Mouse (Mus musculus) neural tube, embryonic 13.5 days (tissue): ENCODE data around the gene Ap5s1. TPM values are rescaled to one million over a fixed set of nuclear protein-coding genes. Genes with fewer than 3 reads are reported as not detected.

Experiments
- ATAC-seq: fragments of 200-750 bp; cut with Nextera tagmentation; 2 replicates; pipeline ENCODE4 v1.8.0; 2017; ENCODE audit warnings: low read depth, mild to moderate bottlenecking, moderate TSS enrichment, moderate library complexity
- H3K27ac ChIP-seq: fragments of 300-500 bp; sonication (generic); replicated peaks from 2 replicates; pipeline ENCODE4 v1.5.1; 2015; ENCODE audit warnings: moderate library complexity, mild to moderate bottlenecking, inconsistent platforms
- H3K27me3 ChIP-seq: fragments of 300-500 bp; sonication (generic); 2 replicates; pipeline ENCODE4 v1.6.1; 2015; ENCODE audit warnings: mild to moderate bottlenecking, inconsistent platforms
- H3K36me3 ChIP-seq: fragments of 300-500 bp; sonication (generic); 2 replicates; pipeline ENCODE4 v1.6.1; 2015; ENCODE audit warnings: mild to moderate bottlenecking, inconsistent platforms
- H3K4me1 ChIP-seq: fragments of 300-500 bp; sonication (generic); replicated peaks from 2 replicates; pipeline ENCODE4 v1.6.1; 2015; ENCODE audit warnings: inconsistent platforms
- H3K4me2 ChIP-seq: fragments of 300-500 bp; sonication (generic); 2 replicates; pipeline ENCODE4 v1.6.1; 2015; ENCODE audit warnings: inconsistent platforms, mild to moderate bottlenecking, moderate library complexity
- H3K4me3 ChIP-seq: fragments of 300-500 bp; sonication (generic); 2 replicates; pipeline ENCODE4 v1.5.1; 2015; ENCODE audit warnings: mild to moderate bottlenecking, inconsistent platforms
- H3K9ac ChIP-seq: fragments of 300-500 bp; sonication (generic); 2 replicates; pipeline ENCODE4 v1.6.1; 2015; ENCODE audit warnings: moderate library complexity, mild to moderate bottlenecking, inconsistent platforms
- H3K9me3 ChIP-seq: fragments of 300-500 bp; sonication (generic); 2 replicates; pipeline ENCODE4 v1.6.1; 2016; ENCODE audit warnings: inconsistent platforms
- WGBS: fragments of 180-500 bp; shearing (Covaris S2); methylation state at CpG from one replicate; pipeline ENCODE4 v1.1.7; 2015; 5-methylcytosine and 5-hydroxymethylcytosine counted together
- polyA plus RNA-seq: library from polyadenylated mRNA; unstranded; fragments of >200 nt; fragmentation: Nextera tagmentation; extraction: Ambion mirVana; gene quantifications from 2 replicates; pipeline ENCODE4 v1.2.1, GENCODE M21; 2015

Gene Ap5s1
- polyA plus RNA-seq, 1 experiment from 2014 or later, result 39.7 TPM

DNA sequence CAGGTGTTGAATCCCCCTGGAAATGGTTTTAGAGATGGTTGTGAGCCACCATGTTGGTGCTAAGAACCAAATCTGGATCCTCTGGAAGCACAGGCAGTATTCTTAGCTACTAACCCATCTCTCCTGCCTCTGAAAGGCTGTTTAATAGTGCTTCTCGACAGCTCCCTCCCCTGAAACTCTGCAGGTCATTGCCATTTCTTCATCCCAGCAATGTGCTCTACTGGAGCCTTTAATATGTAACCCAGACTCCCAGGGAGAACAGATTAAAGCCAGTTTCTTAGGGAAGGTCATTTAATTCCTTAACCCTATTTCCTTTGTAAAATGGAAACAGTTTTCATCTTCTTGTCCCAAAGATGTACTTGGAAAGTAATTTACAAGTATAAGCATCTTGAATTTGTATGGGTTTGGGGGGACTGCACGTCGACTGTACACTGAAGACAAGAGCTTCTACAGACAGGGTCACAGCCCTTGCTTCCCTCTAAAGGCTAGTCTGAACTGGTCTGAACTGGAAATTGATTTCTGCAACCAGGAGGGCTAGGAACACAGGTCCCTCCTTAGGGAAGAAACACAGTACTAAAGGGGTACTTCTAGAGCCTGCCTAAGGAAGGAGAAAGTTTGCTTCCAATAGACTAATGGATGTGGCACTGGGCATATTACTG is 31.5 kb upstream of the Ap5s1 start:
- Histone ChIP-seq H3K4me3 (no peak overlapping the region), H3K27ac (no peak overlapping the region), H3K27me3 (peaks cover 34% of the 10 kb centered on the region), H3K9ac (no peak overlapping the region), H3K4me1 (peaks cover 70% of the 10 kb centered on the region), H3K9me3 (no peaks in the 10 kb centered on the region), H3K36me3 (peaks cover 8% of the 10 kb centered on the region), H3K4me2 (no peak overlapping the region)
- 69% methylated on average over 3 of the region's 3 CpGs for WGBS
- ATAC-seq, result no peak

DNA sequence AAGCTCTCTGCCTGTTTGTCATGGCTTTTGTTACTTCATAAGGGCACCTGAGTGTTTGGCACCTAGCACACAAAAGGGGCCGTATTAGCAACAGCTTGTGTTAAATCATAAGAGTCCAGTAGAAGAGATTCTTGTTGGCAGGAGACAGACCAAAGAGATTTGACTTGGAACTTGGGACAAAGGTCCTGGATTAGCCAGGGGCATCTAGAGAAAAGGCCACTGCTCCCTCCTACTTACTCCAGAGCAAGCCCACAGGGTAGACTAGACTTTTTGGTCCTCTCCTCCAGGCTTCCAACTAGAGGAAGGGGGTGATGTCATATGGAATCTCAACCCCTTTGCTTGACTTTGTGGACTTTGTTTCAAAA is 31.0 kb upstream of the Ap5s1 start:
- Histone ChIP-seq H3K4me1 (peaks cover 67% of the 10 kb centered on the region), H3K4me3 (no peak overlapping the region), H3K27ac (no peak overlapping the region), H3K27me3 (peaks cover 29% of the 10 kb centered on the region), H3K36me3 (peaks cover 8% of the 10 kb centered on the region), H3K9me3 (no peaks in the 10 kb centered on the region), H3K9ac (no peak overlapping the region), H3K4me2 (peak overlapping the region; percentile 87; the same call in 1 of the 2 replicates)
- no peak for ATAC-seq
- WGBS, result 100% methylated on average over 1 of the region's 1 CpGs

DNA sequence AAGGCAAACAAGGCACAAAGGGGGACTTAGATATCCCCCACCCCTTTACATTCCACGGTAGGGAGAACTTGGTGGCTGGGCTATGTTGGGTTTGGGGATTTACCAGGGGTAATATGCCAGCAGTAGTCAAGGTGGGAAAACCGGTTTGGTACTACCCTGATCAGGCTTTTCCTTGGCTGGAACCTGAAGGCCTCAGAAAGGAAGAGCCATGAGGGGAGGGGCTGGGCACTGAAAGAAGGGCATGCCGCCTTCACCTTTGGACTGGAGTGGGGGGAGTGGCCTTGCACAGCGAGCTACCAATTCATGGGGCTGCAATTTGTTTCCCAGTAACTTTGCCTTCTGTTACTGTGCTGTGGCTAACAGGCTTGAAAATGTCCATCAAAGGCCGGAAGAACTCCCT is 30.4 kb upstream of the Ap5s1 start:
- Histone ChIP-seq H3K27me3 (peaks cover 23% of the 10 kb centered on the region), H3K9me3 (no peaks in the 10 kb centered on the region), H3K27ac (0 out of 2 replicates have a peak overlapping the region, but pooled peaks have one; percentile 18), H3K4me2 (peak overlapping the region; percentile 87), H3K4me3 (peak overlapping the region; percentile 93; the same call in 1 of the 2 replicates), H3K9ac (peak overlapping the region; percentile 92), H3K36me3 (peaks cover 8% of the 10 kb centered on the region), H3K4me1 (peaks cover 62% of the 10 kb centered on the region)
- ATAC-seq, result no peak
- WGBS, result 57% methylated on average over 5 of the region's 5 CpGs

DNA sequence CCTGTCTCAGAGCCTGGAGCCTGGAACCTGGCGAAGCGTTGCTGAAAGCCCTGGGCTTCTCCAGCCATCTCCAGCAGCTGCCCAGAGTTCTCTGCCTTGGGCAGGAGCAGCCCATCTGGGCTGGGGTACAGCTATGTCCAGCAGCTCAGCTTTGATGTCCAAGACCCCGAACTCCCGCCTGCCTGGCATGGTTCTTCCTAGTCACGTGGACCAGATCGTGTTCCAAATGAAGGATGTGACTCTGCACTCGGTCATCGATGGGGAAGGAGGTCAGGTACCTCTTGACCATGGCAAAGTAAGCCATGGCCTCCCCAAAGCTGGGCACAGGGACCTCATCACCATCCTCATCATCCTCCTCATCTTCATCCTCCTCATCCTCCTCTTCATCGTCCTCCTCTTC is 28.9 kb upstream of the Ap5s1 start:
- Histone ChIP-seq H3K36me3 (peaks cover 8% of the 10 kb centered on the region), H3K4me3 (peak overlapping the region; percentile 93), H3K27me3 (peaks cover 9% of the 10 kb centered on the region), H3K9me3 (no peaks in the 10 kb centered on the region), H3K27ac (peak overlapping the region; percentile 49), H3K4me1 (peaks cover 58% of the 10 kb centered on the region), H3K4me2 (peak overlapping the region; percentile 87), H3K9ac (peak overlapping the region; percentile 92)
- ATAC-seq, result no peak
- 84% methylated on average over 9 of the region's 9 CpGs for WGBS

DNA sequence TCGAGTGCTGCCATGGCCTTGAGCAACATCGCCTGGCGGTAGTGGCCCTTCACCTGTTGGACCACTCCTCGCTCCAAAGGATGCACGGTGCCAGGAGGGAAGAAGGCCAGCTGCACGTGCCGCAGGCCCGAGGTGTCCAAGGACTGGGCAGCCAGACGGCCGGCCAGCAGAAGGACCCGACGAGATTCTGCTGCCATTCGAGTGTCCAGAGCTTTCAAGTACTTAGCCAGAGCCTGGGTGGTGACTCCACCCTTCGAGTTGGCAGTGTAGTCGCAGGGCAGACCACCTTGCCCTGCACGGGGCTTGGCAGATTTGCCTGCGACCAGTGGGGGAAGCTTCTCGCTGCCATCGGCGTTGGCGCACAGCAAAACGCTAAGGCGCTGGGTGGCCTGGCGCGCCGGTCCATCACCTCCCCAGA is 28.0 kb upstream of the Ap5s1 start:
- Histone ChIP-seq H3K4me2 (peak overlapping the region; percentile 87), H3K4me1 (peaks cover 53% of the 10 kb centered on the region), H3K4me3 (peak overlapping the region; percentile 93), H3K9me3 (no peaks in the 10 kb centered on the region), H3K27ac (peak overlapping the region; percentile 96), H3K27me3 (no peaks in the 10 kb centered on the region), H3K9ac (peak overlapping the region; percentile 92), H3K36me3 (peaks cover 8% of the 10 kb centered on the region)
- 22% methylated on average over 26 of the region's 26 CpGs for WGBS
- ATAC-seq, result peak; percentile 2; the same call in 1 of the 2 replicates

DNA sequence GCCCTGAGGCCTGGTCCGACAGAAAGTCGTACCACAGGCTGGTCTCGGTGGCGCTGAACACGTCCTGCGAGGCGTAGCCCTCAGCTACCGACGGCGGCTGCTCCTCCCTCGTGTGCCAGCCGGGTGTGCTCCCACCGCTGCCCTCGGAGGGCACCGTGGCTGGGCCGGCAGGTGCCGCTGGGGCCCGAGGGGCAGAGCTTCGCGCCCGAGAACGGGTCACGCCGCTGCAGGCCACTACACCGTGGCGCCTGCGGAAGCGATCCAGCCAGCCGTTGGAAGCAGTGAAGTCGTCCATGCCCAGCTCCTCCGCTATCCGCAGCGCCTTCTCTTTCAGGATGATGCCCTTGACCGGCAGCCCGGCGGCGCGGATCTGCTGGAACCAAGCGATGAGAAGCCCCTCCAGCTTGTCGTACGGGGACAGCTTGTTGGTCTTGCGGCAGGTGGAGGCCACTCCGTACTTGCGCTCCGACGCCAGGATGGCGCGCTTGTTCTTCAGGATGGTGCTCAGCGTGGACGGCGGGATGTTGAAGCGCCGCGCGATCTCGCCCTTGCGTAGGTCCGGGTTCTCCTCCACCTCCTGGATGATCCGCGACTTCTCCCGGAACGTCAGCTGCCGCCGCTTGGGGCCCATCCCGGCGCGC is 27.5 kb upstream of the Ap5s1 start:
- H3K4me3 ChIP-seq, result peak overlapping the region; percentile 93
- peak; percentile 64 for ATAC-seq
- H3K9me3 ChIP-seq, result no peaks in the 10 kb centered on the region
- WGBS, result under 1% methylated on average over 63 of the region's 67 CpGs
- peak overlapping the region; percentile 87 for H3K4me2 ChIP-seq
- no peaks in the 10 kb centered on the region for H3K27me3 ChIP-seq
- peaks cover 8% of the 10 kb centered on the region for H3K36me3 ChIP-seq
- peak overlapping the region; percentile 92 for H3K9ac ChIP-seq
- peak overlapping the region; percentile 96 for H3K27ac ChIP-seq
- H3K4me1 ChIP-seq, result peaks cover 48% of the 10 kb centered on the region

DNA sequence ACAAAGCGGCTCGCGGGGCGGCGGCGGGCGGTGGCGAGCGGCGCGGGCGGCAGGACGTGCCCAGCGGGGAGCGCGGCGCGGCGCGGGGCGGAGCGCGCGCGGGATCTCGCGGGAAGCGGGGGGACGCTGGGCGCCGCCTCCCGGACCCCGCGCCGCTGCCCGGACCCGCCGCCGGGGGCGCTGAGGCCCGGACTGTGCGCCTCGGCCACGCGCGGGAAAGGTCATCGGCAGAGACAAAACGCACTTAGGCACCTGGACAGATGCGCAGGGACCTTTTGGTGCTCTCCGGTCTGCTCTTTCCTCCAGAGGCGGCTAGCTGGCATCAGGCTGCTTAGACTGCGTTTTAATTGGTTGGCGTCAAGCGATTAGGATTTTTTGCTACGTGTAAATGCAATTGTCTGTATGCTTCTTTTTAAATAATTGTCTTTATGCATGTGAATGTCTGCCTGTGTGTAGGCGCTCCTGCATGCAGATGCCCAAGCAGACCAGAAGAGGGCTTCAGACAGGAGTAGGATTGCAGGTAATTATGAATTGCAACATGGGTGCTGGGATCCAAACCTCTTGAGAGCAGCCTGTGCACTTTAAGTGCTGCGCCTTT is 26.8 kb upstream of the Ap5s1 start, which contains the start of gene Cenpb:
Cenpb (minus strand) TSS at position 78 of the 598 bp plus-strand sequence.
- Histone ChIP-seq H3K4me2 (peak within 1 kb of the TSS; percentile 87), H3K36me3 (peaks cover 8% of the 10 kb centered on the region), H3K4me3 (peak within 1 kb of the TSS; percentile 93), H3K27ac (peak within 1 kb of the TSS; percentile 96), H3K9me3 (no peaks in the 10 kb centered on the region), H3K27me3 (no peaks in the 10 kb centered on the region), H3K4me1 (peaks cover 41% of the 10 kb centered on the region), H3K9ac (peak within 1 kb of the TSS; percentile 92)
- 3% methylated on average over 47 of the region's 57 CpGs for WGBS
- ATAC-seq, result peak; percentile 83

DNA sequence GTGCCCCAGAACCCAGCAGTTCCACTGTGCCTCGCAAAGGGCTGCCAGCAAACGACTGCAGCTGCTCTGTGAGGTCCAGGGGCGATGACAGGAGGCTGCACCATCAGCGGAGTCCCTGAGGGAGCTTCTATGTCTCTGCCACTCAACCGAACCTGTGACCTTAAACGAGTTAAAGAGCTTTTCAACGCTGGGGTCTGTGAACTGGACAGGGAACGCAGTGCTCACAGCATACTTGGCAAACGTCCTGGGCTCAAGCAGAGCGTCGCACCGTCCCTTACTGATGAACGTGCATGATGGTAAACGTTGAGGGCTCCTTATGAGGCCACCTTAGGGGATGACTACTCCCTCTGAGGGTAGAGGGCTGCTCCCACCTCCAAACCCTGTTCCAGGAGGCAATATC is 20.5 kb upstream of the Ap5s1 start:
- H3K9me3 ChIP-seq, result no peaks in the 10 kb centered on the region
- H3K9ac ChIP-seq, result peak overlapping the region; percentile 79
- no peaks in the 10 kb centered on the region for H3K27me3 ChIP-seq
- H3K36me3 ChIP-seq, result no peaks in the 10 kb centered on the region
- peak overlapping the region; percentile 71 for H3K4me3 ChIP-seq
- under 1% methylated on average over 14 of the region's 14 CpGs for WGBS
- peaks cover 43% of the 10 kb centered on the region for H3K4me1 ChIP-seq
- H3K27ac ChIP-seq, result peak overlapping the region; percentile 86
- ATAC-seq, result 0 out of 2 replicates have a peak, but pooled peaks have one; percentile 1
- H3K4me2 ChIP-seq, result peak overlapping the region; percentile 73

DNA sequence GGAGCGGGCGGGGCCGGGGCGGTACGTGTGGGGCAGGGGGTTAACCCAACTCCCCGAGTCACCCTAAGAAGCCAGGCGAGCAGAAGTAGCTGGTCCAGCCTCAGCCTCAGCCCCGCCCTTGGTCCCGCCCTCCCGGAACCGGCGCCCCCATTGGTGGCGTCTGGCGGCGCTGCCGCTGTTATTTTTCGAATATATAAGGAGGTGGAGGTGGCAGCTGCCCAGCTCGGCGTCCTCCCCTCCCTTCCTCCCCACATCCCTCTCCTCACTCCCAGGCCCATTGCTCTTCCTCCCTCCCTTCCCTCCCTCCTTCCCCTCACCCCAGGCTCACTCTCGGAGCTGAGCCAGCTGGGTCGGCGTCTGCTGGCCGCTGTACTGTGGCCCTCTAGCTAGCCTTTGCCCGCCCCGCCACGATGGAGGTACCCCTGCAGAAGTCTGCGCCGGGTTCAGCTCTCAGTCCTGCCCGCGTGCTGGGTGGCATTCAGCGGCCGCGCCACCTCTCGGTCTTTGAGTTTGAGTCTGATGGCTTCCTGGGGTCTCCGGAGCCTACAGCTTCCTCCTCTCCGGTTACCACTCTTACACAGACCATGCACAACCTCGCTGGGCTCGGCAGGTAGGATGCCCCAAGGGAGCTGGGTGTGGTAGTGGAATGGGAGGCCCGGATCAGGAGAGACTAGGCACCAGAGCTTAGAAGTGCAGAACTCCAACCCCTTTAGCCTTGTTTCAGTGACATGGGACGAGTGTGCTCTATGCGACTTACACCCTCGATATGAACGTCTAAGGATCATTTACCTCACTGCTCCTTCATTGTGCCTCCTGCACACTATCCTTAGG is 19.9 kb upstream of the Ap5s1 start, which contains the start of the genes Cdc25b and Spef1:
Cdc25b (plus strand) TSS at position 179 of the 831 bp plus-strand sequence.
Spef1 (minus strand) TSS at position 512 of the 831 bp plus-strand sequence.
- peak within 1 kb of the TSS; percentile 79 for H3K9ac ChIP-seq
- H3K4me2 ChIP-seq, result peak within 1 kb of the TSS; percentile 73
- no peaks in the 10 kb centered on the region for H3K27me3 ChIP-seq
- under 1% methylated on average over 43 of the region's 43 CpGs for WGBS
- no peaks in the 10 kb centered on the region for H3K9me3 ChIP-seq
- H3K36me3 ChIP-seq, result no peaks in the 10 kb centered on the region
- peaks cover 49% of the 10 kb centered on the region for H3K4me1 ChIP-seq
- ATAC-seq, result peak; percentile 83
- H3K4me3 ChIP-seq, result peak within 1 kb of the TSS; percentile 71
- peak within 1 kb of the TSS; percentile 86 for H3K27ac ChIP-seq

DNA sequence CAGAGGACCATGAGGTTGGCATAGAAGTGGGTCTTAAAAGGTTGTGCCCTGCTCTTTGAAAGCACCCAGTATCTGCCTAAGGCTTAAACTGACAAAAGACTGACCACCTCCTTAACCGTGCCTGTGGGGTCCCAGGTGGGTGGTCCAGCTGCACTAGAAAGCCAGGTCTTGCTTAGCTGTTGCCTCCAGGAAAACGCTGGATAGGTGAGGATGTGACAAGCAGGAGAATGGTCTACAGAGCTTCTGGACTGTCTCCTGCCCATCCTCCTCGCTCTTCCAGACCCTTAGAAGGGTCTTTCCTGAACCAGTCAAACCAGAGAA is 19.3 kb upstream of the Ap5s1 start:
- Histone ChIP-seq H3K4me3 (peak overlapping the region; percentile 71), H3K9me3 (no peaks in the 10 kb centered on the region), H3K27ac (peak overlapping the region; percentile 86), H3K4me1 (peaks cover 49% of the 10 kb centered on the region), H3K4me2 (peak overlapping the region; percentile 73), H3K36me3 (peaks cover 2% of the 10 kb centered on the region; the same call in 1 of the 2 replicates), H3K27me3 (no peaks in the 10 kb centered on the region), H3K9ac (peak overlapping the region; percentile 79)
- 27% methylated on average over 3 of the region's 3 CpGs for WGBS
- no peak for ATAC-seq

DNA sequence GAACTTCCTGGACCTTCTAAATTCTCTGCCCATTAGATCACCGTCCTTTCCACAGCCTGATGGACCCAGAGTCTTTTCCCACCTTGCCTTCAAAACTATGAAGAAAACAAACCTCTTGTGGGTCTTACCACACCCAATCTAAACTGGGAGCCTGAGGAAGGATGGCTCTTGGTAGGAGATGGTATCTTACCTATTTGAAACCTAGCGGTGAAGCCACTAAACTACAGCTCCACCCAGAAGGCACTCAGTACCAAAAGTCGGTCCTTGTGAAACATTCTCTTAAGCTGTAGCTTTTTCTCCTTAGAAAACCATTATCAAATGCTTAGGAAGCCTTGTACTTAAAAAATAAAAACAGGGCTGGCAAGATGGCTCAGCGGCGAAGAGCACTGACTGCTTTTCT is 18.6 kb upstream of the Ap5s1 start:
- no peak overlapping the region for H3K9ac ChIP-seq
- peaks cover 10% of the 10 kb centered on the region for H3K36me3 ChIP-seq
- H3K4me3 ChIP-seq, result no peak overlapping the region; the same call in 1 of the 2 replicates
- peaks cover 49% of the 10 kb centered on the region for H3K4me1 ChIP-seq
- no peaks in the 10 kb centered on the region for H3K27me3 ChIP-seq
- no peak overlapping the region for H3K27ac ChIP-seq
- ATAC-seq, result no peak
- 96% methylated on average over 5 of the region's 5 CpGs for WGBS
- H3K9me3 ChIP-seq, result no peaks in the 10 kb centered on the region
- H3K4me2 ChIP-seq, result peak overlapping the region; percentile 73
